11 mouse cellular contexts compared by ENCODE assay signal in genomic region chr7:66157413-66157812, GRCm38 (mm10). TPM values are rescaled to one million over a fixed set of nuclear protein-coding genes. Genes with fewer than 3 reads are reported as not detected.
DNase-seq lines count a peak whose midpoint lies in the region; ATAC-seq and TF ChIP-seq lines count a peak whose summit lies in the region.
"Had no signal": no experiment of that assay in that cellular context is flagged by ENCODE, and none has a peak within 500 bp of the region (broad histone marks: within the 10 kb centered on the region; RNA-seq: fewer than 3 reads in every experiment).

No protein-coding gene starts in this region.

- 0 out of 2 replicates have a peak, but pooled peaks cover 2% of the 10 kb centered on the region for H3K4me1 ChIP-seq in liver, adult 2 months (ENCODE audit: control insufficient read depth, insufficient read depth, low read length)
- peaks cover 48% of the 10 kb centered on the region for H3K4me1 ChIP-seq in liver, embryonic 12.5 days
- peaks cover 54% of the 10 kb centered on the region for H3K4me1 ChIP-seq in heart, embryonic 13.5 days

- ATAC-seq in liver, embryonic 12.5 days = no peak
- ATAC-seq in heart, embryonic 13.5 days (ENCODE audit: extremely low read depth, insufficient number of reproducible peaks, low FRiP score, low TSS enrichment) = no peak
- ATAC-seq: intestine, embryonic 15.5 days had no signal

- intact Hi-C loops in gastrocnemius, adult 2 months (cut with DNase I) = no loop called here

- no peak overlapping the region for H3K9ac ChIP-seq in liver, adult 2 months (ENCODE audit: low read depth, low read length)
- H3K9ac ChIP-seq in liver, embryonic 12.5 days = no peak overlapping the region
- H3K9ac ChIP-seq in heart, embryonic 13.5 days = peak overlapping the region; percentile 8; the same call in 1 of the 2 replicates
- H3K9ac ChIP-seq: intestine, embryonic 15.5 days had no signal

- no peak for TF ChIP-seq POLR2A in liver, adult 2 months (IDR thresholded peaks at IDR 0.05; ENCODE audit: extremely low read depth, insufficient read depth, low read length)

- H3K79me2 ChIP-seq in liver, adult 2 months (ENCODE audit: control insufficient read depth, insufficient read depth, low read length) = no peaks in the 10 kb centered on the region; the same call in 1 of the 2 replicates

- no peaks in the 10 kb centered on the region for H3K9me3 ChIP-seq in liver, embryonic 12.5 days (replicated peaks)
- H3K9me3 ChIP-seq in heart, embryonic 13.5 days = no peaks in the 10 kb centered on the region
- H3K9me3 ChIP-seq: intestine, embryonic 15.5 days had no signal

- H3K27ac ChIP-seq in liver, adult 2 months (replicated peaks; ENCODE audit: insufficient read depth, low read depth, low read length) = no peak overlapping the region
- H3K27ac ChIP-seq in liver, embryonic 12.5 days = no peak overlapping the region
- peak overlapping the region; percentile 77 for H3K27ac ChIP-seq in heart, embryonic 13.5 days (replicated peaks)
- no peak overlapping the region for H3K27ac ChIP-seq in gastrocnemius, adult 2 months
- H3K27ac ChIP-seq: intestine, embryonic 15.5 days had no signal

- no peaks in the 10 kb centered on the region for H3K27me3 ChIP-seq in liver, adult 2 months (ENCODE audit: control insufficient read depth, insufficient read depth, low read length)
- no peaks in the 10 kb centered on the region for H3K27me3 ChIP-seq in liver, embryonic 12.5 days (replicated peaks)
- H3K27me3 ChIP-seq in heart, embryonic 13.5 days (replicated peaks) = no peaks in the 10 kb centered on the region
- H3K27me3 ChIP-seq: intestine, embryonic 15.5 days had no signal

- H3K36me3 ChIP-seq in liver, adult 2 months (ENCODE audit: control insufficient read depth, insufficient read depth, low read length) = no peaks in the 10 kb centered on the region
- H3K36me3 ChIP-seq in liver, embryonic 12.5 days = peaks cover 54% of the 10 kb centered on the region
- peaks cover 9% of the 10 kb centered on the region for H3K36me3 ChIP-seq in heart, embryonic 13.5 days
- H3K36me3 ChIP-seq: intestine, embryonic 15.5 days had no signal

- no peak for TF ChIP-seq CTCF in liver, adult 2 months (IDR thresholded peaks at IDR 0.05; ENCODE audit: low read depth, low read length)
- no peak for TF ChIP-seq CTCF in gastrocnemius, adult 2 months (IDR thresholded peaks at IDR 0.05)

- no peak overlapping the region for H3K4me2 ChIP-seq in liver, embryonic 12.5 days
- peak overlapping the region; percentile 50 for H3K4me2 ChIP-seq in heart, embryonic 13.5 days
- H3K4me2 ChIP-seq: intestine, embryonic 15.5 days had no signal

- WGBS in liver, adult 2 months = 29% methylated on average over 9 of the region's 9 CpGs
- WGBS in liver, embryonic 12.5 days (ENCODE audit: insufficient replicate concordance) = 81% methylated on average over 9 of the region's 9 CpGs
- 30% methylated on average over 9 of the region's 9 CpGs for WGBS in heart, embryonic 13.5 days

- DNase-seq in liver, adult 2 months (ENCODE audit: extremely low read depth, low read depth, low spot score) = peak; percentile 36
- DNase-seq in spleen, postnatal 10 days (ENCODE audit: low spot score in 2 of 2) = peak; percentile 42 to 50
- DNase-seq in spleen, adult 18-20 months = no peak
- no peak for DNase-seq in gastrocnemius, adult 2 months
- no peak for DNase-seq in frontal cortex, adult 2 months (ENCODE audit: extremely low spot score in 1 of 2, low spot score in 1 of 2)
- DNase-seq: cerebellum, adult 8-10 months; right cerebral cortex, postnatal 25 days; thymus, postnatal 4 days had no signal

- H3K4me3 ChIP-seq in liver, adult 2 months (ENCODE audit: insufficient read depth, low read depth, low read length) = no peak overlapping the region
- no peak overlapping the region for H3K4me3 ChIP-seq in liver, embryonic 12.5 days
- no peak overlapping the region; the same call in 1 of the 2 replicates for H3K4me3 ChIP-seq in heart, embryonic 13.5 days
- H3K4me3 ChIP-seq in gastrocnemius, adult 2 months = no peak overlapping the region
- H3K4me3 ChIP-seq: intestine, embryonic 15.5 days had no signal

RNA-seq across cellular contexts. Expression of gene Chsy1, which starts 48.1 kb away (rescaled TPM):
- total RNA-seq in liver, adult 2 months (2014; rRNA removed) = 3.4 and 3.9 TPM in 2 replicates
- polyA plus RNA-seq in liver, adult 2 months (2012; rRNA removed) = 1.3 TPM in 2 replicates
- 11.3 and 12.0 TPM in 2 replicates for polyA plus RNA-seq in liver, embryonic 12.5 days (2016; fragmentation: Nextera tagmentation; extraction: Ambion mirVana)
- 11.7 and 13.2 TPM in 2 replicates for polyA plus RNA-seq in heart, embryonic 13.5 days (2015; fragmentation: Nextera tagmentation; extraction: Ambion mirVana)
- total RNA-seq in gastrocnemius, adult 2 months (2021) = 1 to 10 TPM; 4.1 to 4.2 TPM
- polyA plus RNA-seq in frontal cortex, adult 2 months (2012; rRNA removed) = 10.4 TPM in 2 replicates

Comparison
In these comparisons a context has a peak if more than half of its experiments do, and no peak if none do; other contexts are left out.
1. DNase-seq: peak in liver, adult 2 months (single experiment) and spleen, postnatal 10 days (2 of 2); none in spleen, adult 18-20 months (0 of 2), gastrocnemius, adult 2 months (single experiment) and frontal cortex, adult 2 months (0 of 2).